Mouse (Mus musculus) thymus, adult 2 months (tissue): ENCODE results near the gene Tmem178b. TPM values are rescaled to one million over a fixed set of nuclear protein-coding genes. Genes with fewer than 3 reads are reported as not detected.

Experiments
- DNase-seq: peaks from one replicate; pipeline ENCODE4 v3.0.0; 2021
- H3K27ac ChIP-seq: fragments of 200-500 bp; 2 replicates; pipeline ENCODE4 v1.5.1; 2012; ENCODE audit warnings: low read length, control low read depth; ENCODE audit not compliant: control insufficient read depth, insufficient read depth
- H3K27me3 ChIP-seq: fragments of 200-500 bp; 2 replicates; pipeline ENCODE4 v1.6.1; 2012; ENCODE audit warnings: mild to moderate bottlenecking, low read length, moderate library complexity, mixed read lengths; ENCODE audit not compliant: control insufficient read depth, insufficient read depth
- H3K36me3 ChIP-seq: fragments of 200-500 bp; 2 replicates; pipeline ENCODE4 v1.6.1; 2012; ENCODE audit warnings: mild to moderate bottlenecking, low read length, moderate library complexity; ENCODE audit not compliant: control insufficient read depth, insufficient read depth
- H3K4me1 ChIP-seq: fragments of 200-500 bp; replicated peaks from 2 replicates; pipeline ENCODE4 v1.6.1; 2012; ENCODE audit warnings: low read length; ENCODE audit not compliant: control insufficient read depth, insufficient read depth
- H3K4me3 ChIP-seq: fragments of 200-500 bp; 2 replicates; pipeline ENCODE4 v1.5.1; 2012; ENCODE audit warnings: mild to moderate bottlenecking, low read length, control low read depth, moderate library complexity; ENCODE audit not compliant: control insufficient read depth, insufficient read depth
- CTCF ChIP-seq: fragments of 200-500 bp; IDR thresholded peaks from 2 replicates; pipeline ENCODE4 v1.5.1; 2012; ENCODE audit warnings: mild to moderate bottlenecking, control low read depth, low read length, moderate library complexity, borderline replicate concordance; ENCODE audit not compliant: control insufficient read depth, poor library complexity, insufficient read depth; ENCODE audit errors: extremely low read depth
- POLR2A ChIP-seq: fragments of 200-500 bp; IDR thresholded peaks from 2 replicates; pipeline ENCODE4 v1.6.1; 2012; ENCODE audit warnings: mild to moderate bottlenecking, low read length, control low read depth, moderate library complexity; ENCODE audit not compliant: control insufficient read depth, poor library complexity, insufficient read depth; ENCODE audit errors: extremely low read depth
- WGBS: fragments of 180-500 bp; shearing (Covaris S2); methylation state at CpG from one replicate; pipeline ENCODE4 v1.1.7; 2018; 5-methylcytosine and 5-hydroxymethylcytosine counted together
- polyA plus RNA-seq: library from polyadenylated mRNA; depleted of rRNA; stranded (reverse); fragments of >200 nt; gene quantifications from 2 replicates; pipeline ENCODE4 v1.2.3, GENCODE M21; 2012

Tmem178b gene
- polyA plus RNA-seq, 1 experiment, result 0.13 TPM

- H3K36me3 ChIP-seq, result no peaks in the 10 kb centered on the region
- WGBS, result 93% methylated on average over 9 of the region's 9 CpGs
Measured at GRCm38 (mm10) chr6:40144371-40144770, 271.3 kb downstream of the Tmem178b start.

GRCm38 (mm10) chr6:40145601-40146000 lies 272.5 kb downstream of the Tmem178b start:
- H3K4me1 ChIP-seq, result no peaks in the 10 kb centered on the region
- DNase-seq, result no peak
- no peak overlapping the region for H3K27ac ChIP-seq
- no peak overlapping the region for H3K4me3 ChIP-seq
- 95% methylated on average over 3 of the region's 3 CpGs for WGBS
- no peaks in the 10 kb centered on the region for H3K36me3 ChIP-seq
- TF ChIP-seq CTCF (no peak), POLR2A (no peak)
- H3K27me3 ChIP-seq, result no peaks in the 10 kb centered on the region

More at GRCm38 (mm10) chr6:40144371-40144770, 271.3 kb downstream of the Tmem178b start:
- Histone ChIP-seq H3K27ac (no peak overlapping the region), H3K4me1 (no peaks in the 10 kb centered on the region), H3K27me3 (no peaks in the 10 kb centered on the region), H3K4me3 (no peak overlapping the region)
- no peak for DNase-seq
- TF ChIP-seq CTCF (no peak), POLR2A (no peak)

- WGBS, result 95% methylated on average over 8 of the region's 8 CpGs
- DNase-seq, result no peak
Measured at GRCm38 (mm10) chr6:40152241-40152640, 279.2 kb downstream of the Tmem178b start.

GRCm38 (mm10) chr6:40161381-40161780 lies 288.3 kb downstream of the Tmem178b start:
- TF ChIP-seq CTCF, result no peak
- TF ChIP-seq POLR2A, result no peak
- H3K36me3 ChIP-seq, result no peaks in the 10 kb centered on the region
- DNase-seq, result no peak
- no peak overlapping the region for H3K4me3 ChIP-seq
- no peaks in the 10 kb centered on the region for H3K27me3 ChIP-seq
- no peaks in the 10 kb centered on the region for H3K4me1 ChIP-seq
- 20% methylated on average over 5 of the region's 5 CpGs for WGBS
- no peak overlapping the region for H3K27ac ChIP-seq

More at GRCm38 (mm10) chr6:40152241-40152640, 279.2 kb downstream of the Tmem178b start:
- Histone ChIP-seq H3K4me3 (no peak overlapping the region), H3K27ac (no peak overlapping the region), H3K4me1 (no peaks in the 10 kb centered on the region), H3K36me3 (no peaks in the 10 kb centered on the region), H3K27me3 (no peaks in the 10 kb centered on the region)
- TF ChIP-seq CTCF (no peak), POLR2A (no peak)

- WGBS, result 86% methylated on average over 6 of the region's 6 CpGs
- H3K27ac ChIP-seq, result no peak overlapping the region
- TF ChIP-seq CTCF (no peak), POLR2A (no peak)
- no peak for DNase-seq
- H3K4me3 ChIP-seq, result no peak overlapping the region
- H3K27me3 ChIP-seq, result no peaks in the 10 kb centered on the region
- no peaks in the 10 kb centered on the region for H3K36me3 ChIP-seq
- no peaks in the 10 kb centered on the region for H3K4me1 ChIP-seq
Measured at GRCm38 (mm10) chr6:40173559-40173958, 300.5 kb downstream of the Tmem178b start.

- TF ChIP-seq CTCF (no peak), POLR2A (no peak)
- Histone ChIP-seq H3K27me3 (no peaks in the 10 kb centered on the region), H3K4me1 (no peaks in the 10 kb centered on the region), H3K36me3 (no peaks in the 10 kb centered on the region), H3K27ac (no peak overlapping the region), H3K4me3 (no peak overlapping the region)
- no peak for DNase-seq
- 32% methylated on average over 4 of the region's 4 CpGs for WGBS
Measured at GRCm38 (mm10) chr6:40177870-40178269, 304.8 kb downstream of the Tmem178b start.

GRCm38 (mm10) chr6:40180551-40180950 lies 307.5 kb downstream of the Tmem178b start:
- Histone ChIP-seq H3K27me3 (no peaks in the 10 kb centered on the region), H3K4me3 (no peak overlapping the region), H3K4me1 (no peaks in the 10 kb centered on the region), H3K27ac (no peak overlapping the region), H3K36me3 (no peaks in the 10 kb centered on the region)
- DNase-seq, result no peak
- 93% methylated on average over 4 of the region's 4 CpGs for WGBS
- TF ChIP-seq POLR2A (no peak), CTCF (no peak)
